Mouse (Mus musculus): ENCODE data around the gene Mzt1. TPM values are rescaled to one million over a fixed set of nuclear protein-coding genes. Genes with fewer than 3 reads are reported as not detected.
"Not testable (repeated sequence)": the region's sequence is repeated elsewhere in the genome, so short reads cannot be mapped to it uniquely, and the experiment has no call there.

Mzt1 gene
- polyA plus RNA-seq, 2 experiments = 25.8 to 30.4 TPM

DNA sequence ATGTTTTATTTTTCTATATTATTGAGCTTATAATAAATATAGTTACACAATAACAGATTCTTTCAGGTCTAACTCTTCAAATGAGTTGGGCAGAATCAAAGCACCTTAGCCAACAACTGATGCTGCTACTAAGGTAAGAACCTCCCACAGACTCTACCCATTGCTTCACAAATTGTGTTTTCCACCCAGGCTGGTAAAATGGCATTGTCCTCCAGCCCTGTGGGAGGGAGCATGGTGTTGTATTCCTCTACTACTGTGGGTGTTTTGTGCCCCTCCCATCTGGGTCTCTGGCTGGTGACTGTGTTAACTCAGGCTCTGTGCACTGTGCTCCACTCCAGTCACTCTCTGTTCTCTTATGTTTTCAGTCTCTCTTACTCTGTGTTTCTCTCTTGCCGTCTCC lies 2.4 kb downstream of the Mzt1 start:
- no peak overlapping the region; the same call in 1 of the 2 replicates for H3K27ac ChIP-seq
- no peaks in the 10 kb centered on the region for H3K9me3 ChIP-seq (ENCODE audit: control insufficient read depth, low read length)
- no peak for ATAC-seq (ENCODE audit: insufficient read depth)
- H3K4me3 ChIP-seq (ENCODE audit: insufficient read depth in 1 of 2, low read depth in 2 of 2, low read length in 2 of 2) = peak overlapping the region in 1 of 2 experiments; percentile 98; a peak in 1 of 4 replicates
- no peaks in the 10 kb centered on the region; the same call in 1 of the 2 replicates for H3K36me3 ChIP-seq (replicated peaks; ENCODE audit: control insufficient read depth, insufficient read depth, low read depth)
- peaks cover 10 to 22% of the 10 kb centered on the region in 2 experiments for H3K4me1 ChIP-seq (replicated peaks; ENCODE audit: control insufficient read depth in 2 of 2, insufficient read depth in 2 of 2, low read length in 1 of 2)
- TF ChIP-seq EP300 (IDR thresholded peaks at IDR 0.05; ENCODE audit: low read depth) (no peak), CTCF (IDR thresholded peaks at IDR 0.05; ENCODE audit: low read depth) (no peak)
- peak overlapping the region; percentile 76 for H3K4me2 ChIP-seq (ENCODE audit: low read depth)
- no peaks in the 10 kb centered on the region for H3K27me3 ChIP-seq (ENCODE audit: control insufficient read depth, insufficient read depth, low read length)
- DNase-seq (ENCODE audit: low read depth in 3 of 3, low spot score in 3 of 3) = peak in 1 of 3 experiments; percentile 13
- peak overlapping the region; percentile 98 for H3K9ac ChIP-seq (replicated peaks)
- 27% methylated on average over 1 of the region's 1 CpGs for WGBS (ENCODE audit: insufficient replicate concordance)

DNA sequence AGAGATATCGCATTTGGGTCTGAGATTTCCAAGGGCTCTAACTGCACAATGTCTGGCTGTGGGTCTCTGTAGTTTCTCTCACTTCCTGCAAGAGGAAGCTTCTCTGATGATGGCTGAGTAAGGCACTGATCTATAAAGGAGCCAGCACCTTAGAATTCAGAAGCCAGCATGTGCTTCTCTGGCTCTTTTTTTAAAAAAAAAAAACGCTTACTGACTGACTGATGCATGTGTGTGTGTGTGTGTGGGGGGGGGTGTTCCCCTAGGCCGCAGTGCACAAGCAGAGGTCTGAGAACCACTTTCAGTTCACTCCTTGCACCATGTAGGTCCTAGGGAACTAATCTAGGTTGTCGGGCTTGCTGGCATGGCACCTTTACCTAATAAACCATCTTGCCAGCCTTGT lies 4.5 kb downstream of the Mzt1 start:
- 42% methylated on average over 4 of the region's 4 CpGs for WGBS (ENCODE audit: insufficient replicate concordance)
- DNase-seq (ENCODE audit: low read depth in 3 of 3, low spot score in 3 of 3) (no peak), ATAC-seq (ENCODE audit: insufficient read depth) (no peak)
- peaks cover 3% of the 10 kb centered on the region for H3K36me3 ChIP-seq (replicated peaks; ENCODE audit: control insufficient read depth, insufficient read depth, low read depth)
- no peak overlapping the region for H3K9ac ChIP-seq (replicated peaks)
- H3K9me3 ChIP-seq (ENCODE audit: control insufficient read depth, low read length) = no peaks in the 10 kb centered on the region
- TF ChIP-seq CTCF (IDR thresholded peaks at IDR 0.05; ENCODE audit: low read depth) (no peak), EP300 (IDR thresholded peaks at IDR 0.05; ENCODE audit: low read depth) (no peak)
- no peak overlapping the region for H3K4me2 ChIP-seq (ENCODE audit: low read depth)
- no peak overlapping the region for H3K27ac ChIP-seq
- no peaks in the 10 kb centered on the region for H3K27me3 ChIP-seq (ENCODE audit: control insufficient read depth, insufficient read depth, low read length)
- H3K4me3 ChIP-seq (ENCODE audit: insufficient read depth in 1 of 2, low read depth in 2 of 2, low read length in 2 of 2) = no peak overlapping the region
- peaks cover 10 to 15% of the 10 kb centered on the region in 2 experiments for H3K4me1 ChIP-seq (replicated peaks; ENCODE audit: control insufficient read depth in 2 of 2, insufficient read depth in 2 of 2, low read length in 1 of 2)

DNA sequence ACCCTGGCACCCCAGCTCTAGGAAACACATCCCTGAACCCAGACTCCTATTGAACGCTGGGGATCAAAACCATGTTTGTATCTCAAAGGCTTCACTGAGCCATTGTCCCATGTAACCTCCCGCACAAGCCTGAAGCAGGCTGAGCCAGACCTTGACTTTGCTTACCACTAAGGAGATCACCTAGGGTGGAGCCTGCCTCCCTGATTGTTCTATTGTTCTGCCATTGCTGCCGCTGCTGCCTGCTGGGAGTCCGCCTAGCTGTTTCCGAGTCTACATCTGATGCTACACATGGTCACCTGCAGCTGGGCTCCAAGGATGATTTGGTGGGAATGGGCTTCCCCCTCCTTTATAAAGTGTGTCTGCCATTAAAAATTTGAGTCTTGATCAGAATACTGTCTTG lies 6.6 kb downstream of the Mzt1 start:
- H3K27ac ChIP-seq; H3K9ac ChIP-seq (replicated peaks); H3K4me2 ChIP-seq (ENCODE audit: low read depth); ATAC-seq (ENCODE audit: insufficient read depth); DNase-seq (ENCODE audit: low read depth in 3 of 3, low spot score in 3 of 3); H3K4me3 ChIP-seq (ENCODE audit: insufficient read depth in 1 of 2, low read depth in 2 of 2, low read length in 2 of 2); H3K27me3 ChIP-seq (ENCODE audit: control insufficient read depth, insufficient read depth, low read length); H3K9me3 ChIP-seq (ENCODE audit: control insufficient read depth, low read length): not testable (repeated sequence)
- WGBS (ENCODE audit: insufficient replicate concordance) = 79% methylated on average over 5 of the region's 5 CpGs
- H3K4me1 ChIP-seq (replicated peaks; ENCODE audit: control insufficient read depth in 2 of 2, insufficient read depth in 2 of 2, low read length in 1 of 2) = peaks cover 10 to 11% of the 10 kb centered on the region in 2 experiments
- H3K36me3 ChIP-seq (replicated peaks; ENCODE audit: control insufficient read depth, insufficient read depth, low read depth) = peaks cover 11% of the 10 kb centered on the region

DNA sequence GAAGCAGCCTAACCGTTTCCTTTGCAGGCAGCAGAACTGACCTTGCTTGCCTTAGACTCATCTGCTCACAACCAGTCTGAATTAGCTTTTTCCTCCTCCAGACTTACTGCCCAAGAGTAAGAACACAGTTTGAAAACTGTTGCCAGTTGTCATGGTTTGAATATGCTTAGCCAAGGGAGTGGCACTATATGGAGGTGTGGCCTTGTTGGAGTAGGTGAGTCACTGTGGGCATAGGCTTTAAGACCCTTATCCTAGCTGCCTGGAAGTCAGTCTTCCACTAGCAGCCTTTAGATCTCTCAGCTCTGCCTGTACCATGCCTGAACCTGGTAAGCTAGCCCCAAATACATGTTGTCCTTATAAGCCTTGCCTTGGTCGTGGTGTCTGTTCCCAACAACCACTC lies 8.2 kb downstream of the Mzt1 start:
- 79% methylated on average over 2 of the region's 2 CpGs for WGBS (ENCODE audit: insufficient replicate concordance)
- H3K9me3 ChIP-seq (ENCODE audit: control insufficient read depth, low read length) = no peaks in the 10 kb centered on the region
- H3K36me3 ChIP-seq (replicated peaks; ENCODE audit: control insufficient read depth, insufficient read depth, low read depth) = peaks cover 15% of the 10 kb centered on the region
- H3K27me3 ChIP-seq (ENCODE audit: control insufficient read depth, insufficient read depth, low read length) = no peaks in the 10 kb centered on the region
- no peak for TF ChIP-seq EP300 (IDR thresholded peaks at IDR 0.05; ENCODE audit: low read depth)
- TF ChIP-seq CTCF (IDR thresholded peaks at IDR 0.05; ENCODE audit: low read depth) = no peak
- no peak overlapping the region for H3K4me3 ChIP-seq (ENCODE audit: insufficient read depth in 1 of 2, low read depth in 2 of 2, low read length in 2 of 2)
- peaks cover 0 to 2% of the 10 kb centered on the region in 2 experiments; a peak in 2 of 4 replicates for H3K4me1 ChIP-seq (replicated peaks; ENCODE audit: control insufficient read depth in 2 of 2, insufficient read depth in 2 of 2, low read length in 1 of 2)
- no peak for DNase-seq (ENCODE audit: low read depth in 3 of 3, low spot score in 3 of 3)
- H3K4me2 ChIP-seq (ENCODE audit: low read depth) = no peak overlapping the region
- ATAC-seq (ENCODE audit: insufficient read depth) = peak; percentile 25; the same call in 1 of the 2 replicates
- H3K9ac ChIP-seq (replicated peaks) = no peak overlapping the region
- no peak overlapping the region for H3K27ac ChIP-seq

DNA sequence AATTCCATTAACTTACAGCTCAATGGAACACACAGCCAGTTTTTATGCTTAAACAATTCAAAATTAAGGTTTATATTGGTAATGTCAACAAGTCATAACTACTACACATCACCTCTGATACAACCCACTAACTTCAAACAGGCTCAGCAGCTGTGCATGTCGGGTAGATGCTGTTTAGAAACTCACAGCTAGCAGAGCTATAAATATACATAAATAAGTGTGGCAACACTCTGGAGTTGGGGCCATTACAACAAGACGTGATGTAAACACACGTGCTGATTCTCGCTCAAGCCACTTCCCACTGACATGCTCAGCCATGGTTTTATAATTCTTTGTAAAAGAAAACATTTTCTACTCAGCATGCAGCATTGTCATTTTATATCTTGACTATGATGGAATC lies 9.9 kb downstream of the Mzt1 start:
- Histone ChIP-seq H3K4me1 (replicated peaks; ENCODE audit: control insufficient read depth in 2 of 2, insufficient read depth in 2 of 2, low read length in 1 of 2) (no peaks in the 10 kb centered on the region), H3K27ac (no peak overlapping the region), H3K4me3 (ENCODE audit: insufficient read depth in 1 of 2, low read depth in 2 of 2, low read length in 2 of 2) (no peak overlapping the region), H3K9me3 (ENCODE audit: control insufficient read depth, low read length) (no peaks in the 10 kb centered on the region), H3K9ac (replicated peaks) (no peak overlapping the region), H3K36me3 (replicated peaks; ENCODE audit: control insufficient read depth, insufficient read depth, low read depth) (peaks cover 15% of the 10 kb centered on the region), H3K27me3 (ENCODE audit: control insufficient read depth, insufficient read depth, low read length) (no peaks in the 10 kb centered on the region), H3K4me2 (ENCODE audit: low read depth) (no peak overlapping the region)
- 73% methylated on average over 4 of the region's 4 CpGs for WGBS (ENCODE audit: insufficient replicate concordance)
- ATAC-seq (ENCODE audit: insufficient read depth) = no peak
- TF ChIP-seq CTCF (IDR thresholded peaks at IDR 0.05; ENCODE audit: low read depth) (no peak), EP300 (IDR thresholded peaks at IDR 0.05; ENCODE audit: low read depth) (no peak)
- DNase-seq (ENCODE audit: low read depth in 3 of 3, low spot score in 3 of 3) = no peak

DNA sequence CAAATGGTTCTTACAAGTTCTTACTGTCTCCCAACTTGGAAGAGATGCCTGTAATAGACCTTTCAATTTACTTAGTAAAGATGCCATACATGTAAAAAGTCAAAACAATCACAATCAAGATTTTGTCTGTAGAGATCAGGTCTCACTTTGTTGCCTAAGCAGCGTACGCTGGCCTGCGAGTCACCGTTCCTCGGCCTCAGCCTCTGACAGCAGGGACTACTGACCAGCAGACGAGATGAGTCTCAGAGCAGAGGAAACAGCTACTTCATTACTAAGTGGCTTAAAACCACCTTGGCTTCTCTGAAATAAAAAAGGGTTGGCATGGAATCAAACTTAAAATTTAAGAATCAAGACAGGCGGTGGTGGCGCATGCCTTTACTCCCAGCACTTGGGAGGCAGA lies 11.1 kb downstream of the Mzt1 start:
- H3K27me3 ChIP-seq (ENCODE audit: control insufficient read depth, insufficient read depth, low read length); ATAC-seq (ENCODE audit: insufficient read depth); DNase-seq (ENCODE audit: low read depth in 3 of 3, low spot score in 3 of 3); H3K9me3 ChIP-seq (ENCODE audit: control insufficient read depth, low read length); H3K27ac ChIP-seq; H3K9ac ChIP-seq (replicated peaks); H3K4me3 ChIP-seq (ENCODE audit: insufficient read depth in 1 of 2, low read depth in 2 of 2, low read length in 2 of 2); H3K4me1 ChIP-seq (replicated peaks; ENCODE audit: control insufficient read depth in 2 of 2, insufficient read depth in 2 of 2, low read length in 1 of 2); H3K4me2 ChIP-seq (ENCODE audit: low read depth): not testable (repeated sequence)
- peaks cover 15% of the 10 kb centered on the region for H3K36me3 ChIP-seq (replicated peaks; ENCODE audit: control insufficient read depth, insufficient read depth, low read depth)
- 87% methylated on average over 8 of the region's 8 CpGs for WGBS (ENCODE audit: insufficient replicate concordance)

Data from liver, embryonic 14.5 days (tissue).